Mouse (Mus musculus) Patski (cell line): Measurements from ENCODE around the gene Hoxa1. TPM values are rescaled to one million over a fixed set of nuclear protein-coding genes. Genes with fewer than 3 reads are reported as not detected.

Experiments
- ATAC-seq: fragments of 100-300 bp; one replicate; pipeline ENCODE4 v1.8.0; 2021
- CTCF ChIA-PET: fragments of 350-600 bp; sonication (Branson Sonifier 250); formaldehyde crosslinking; loops from one replicate; lab custom pipeline; 2022; ENCODE audit warnings: inconsistent platforms; lab: Charles Lee
- POLR2A ChIA-PET: fragments of 350-600 bp; sonication (Branson Sonifier 250); formaldehyde crosslinking; loops from one replicate; lab custom pipeline; 2022; ENCODE audit warnings: antibody characterized with exemption, inconsistent platforms; lab: Charles Lee
- DNase-seq: peaks from one replicate; pipeline ENCODE4 v3.0.0-alpha.2; 2011; ENCODE audit warnings: low read depth, low spot score
- H3K27me3 ChIP-seq: fragments of 371-371 bp; one replicate; pipeline ENCODE4 v1.5.1; 2021
- CTCF ChIP-seq: fragments of 100-300 bp; IDR thresholded peaks from one replicate; pipeline ENCODE4 v1.5.1; 2021
- in situ Hi-C: fragments of 300-500 bp; cut with MboI; formaldehyde crosslinking; loops from 3 replicates; pipeline ENCODE4 v1.11.1; 2018; ENCODE audit warnings: low pct_unique_long_range_greater_than_20kb, mixed read lengths
- polyA plus RNA-seq: library from polyadenylated mRNA; unstranded; gene quantifications from one replicate; pipeline ENCODE4 v1.2.3, GENCODE M21; 2021

Gene Hoxa1
- polyA plus RNA-seq, 1 experiment from 2014 or later = 3.6 TPM

DNA sequence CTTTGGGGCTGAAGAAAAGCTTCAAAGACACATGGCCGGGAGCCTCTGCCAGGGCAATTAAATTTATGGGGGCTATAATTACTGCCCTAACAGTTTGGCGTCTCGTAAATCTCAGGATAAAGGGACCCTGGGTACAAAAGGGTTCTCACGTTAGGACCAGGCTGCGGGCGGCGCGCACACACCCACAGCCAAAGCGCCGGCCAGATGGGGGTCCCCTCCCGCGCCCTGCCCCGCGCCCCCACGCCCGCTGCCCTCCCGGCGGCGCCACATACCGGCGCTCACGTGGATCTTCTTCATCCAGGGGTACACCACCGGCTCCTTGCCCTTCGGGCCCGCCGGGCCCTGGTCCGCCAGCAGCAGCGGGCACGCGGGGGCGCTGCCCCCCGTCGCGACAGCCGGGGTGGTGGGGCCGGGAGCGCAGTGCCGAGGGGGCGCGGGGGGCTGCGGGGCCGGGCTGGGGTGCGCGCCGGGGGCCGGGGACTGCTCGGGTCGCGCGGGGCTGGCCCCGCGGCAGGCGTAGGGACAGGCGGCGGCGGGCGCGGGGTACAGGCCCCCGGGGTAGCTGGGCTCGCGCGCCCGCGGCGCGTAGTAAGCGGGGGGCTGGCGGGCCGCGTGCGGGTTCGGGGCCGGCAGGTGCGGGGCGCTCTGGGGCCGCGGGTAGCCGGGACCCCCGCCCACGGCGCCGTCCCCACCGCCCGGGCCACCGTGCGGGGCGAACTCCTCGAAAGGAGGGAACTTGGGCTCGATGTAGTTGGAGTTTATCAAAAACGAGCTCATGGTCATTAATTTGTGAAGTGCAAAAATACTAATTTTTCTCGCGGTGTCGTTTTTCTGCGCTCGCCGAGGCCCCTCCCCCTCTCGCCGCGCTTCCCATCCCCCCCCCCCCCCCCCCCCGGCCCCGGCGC, 33.0 kb upstream of the Hoxa1 start, which contains the start of gene Hoxa4:
TSS of gene Hoxa4 (minus strand) at position 848 of the 905 bp plus-strand sequence.
- peak; percentile 20 for ATAC-seq
- no peak for DNase-seq
- CTCF ChIA-PET = interaction anchor here (0.8 to 1.0 kb wide), 2 partner anchors 12 to 34 kb away, joined by 3 read pairs; no protein-coding TSS in a partner anchor
- POLR2A ChIA-PET = interaction anchor here (0.8 to 2.2 kb wide), 5 partner anchors 8 to 27 kb away, joined by 4 to 6 read pairs (median 6); partner anchors contain the start of gene Hoxa5
- in situ Hi-C loops = no loop called here
- TF ChIP-seq CTCF = no peak
- no peaks in the 10 kb centered on the region for H3K27me3 ChIP-seq

DNA sequence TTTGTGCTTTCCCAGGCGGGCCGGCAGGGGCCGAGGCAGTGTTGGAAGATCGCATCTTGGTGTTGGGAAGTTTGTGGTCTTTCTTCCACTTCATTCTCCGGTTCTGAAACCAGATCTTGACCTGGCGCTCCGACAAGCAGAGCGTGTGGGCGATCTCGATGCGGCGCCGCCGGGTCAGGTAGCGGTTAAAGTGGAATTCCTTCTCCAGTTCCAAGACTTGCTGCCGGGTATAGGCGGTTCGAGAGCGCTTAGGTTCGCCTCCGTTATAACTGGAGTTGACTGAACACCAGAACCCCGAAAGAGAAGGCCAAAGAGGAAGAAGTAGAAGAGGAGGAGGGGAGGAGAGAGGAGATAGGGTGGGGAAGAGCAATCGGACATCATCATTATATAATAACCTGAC, 32.3 kb upstream of the Hoxa1 start:
- DNase-seq = no peak
- in situ Hi-C loops = no loop called here
- no peak for ATAC-seq
- H3K27me3 ChIP-seq = no peaks in the 10 kb centered on the region
- CTCF ChIA-PET = interaction anchor here (1.0 kb wide), 1 partner anchor 11 kb away, joined by 3 read pairs; no protein-coding TSS in a partner anchor
- no peak for TF ChIP-seq CTCF
- POLR2A ChIA-PET = interaction anchor here (0.8 to 1.2 kb wide), 2 partner anchors 9 to 12 kb away, joined by 4 to 6 read pairs; no protein-coding TSS in a partner anchor

DNA sequence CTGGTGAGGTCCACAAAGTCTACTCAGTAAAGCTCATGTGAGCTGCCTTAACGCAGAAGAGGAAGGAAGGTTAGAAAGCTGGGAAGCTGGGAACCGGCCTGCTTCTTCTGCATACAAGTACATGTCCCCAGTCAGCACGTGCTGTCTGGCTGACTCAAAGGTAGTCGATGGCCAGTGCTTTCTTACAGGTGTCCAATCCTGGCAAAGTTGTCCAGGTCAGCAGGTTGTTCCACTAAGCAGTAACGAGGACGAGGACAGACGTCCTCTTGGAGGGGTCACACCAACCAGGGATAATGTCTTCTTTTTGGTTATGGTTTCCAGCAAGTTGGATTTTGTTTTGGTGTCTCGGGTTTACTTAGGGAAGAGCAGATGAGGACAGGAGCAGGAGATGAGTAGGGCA, 31.8 kb upstream of the Hoxa1 start:
- in situ Hi-C loops = no loop called here
- ChIA-PET POLR2A (interaction anchor here (1.0 kb wide), 1 partner anchor 16 kb away, joined by 4 read pairs; no protein-coding TSS in a partner anchor), CTCF (interaction anchor here (1.3 kb wide), 1 partner anchor 11 kb away, joined by 4 read pairs; no protein-coding TSS in a partner anchor)
- ATAC-seq (no peak), DNase-seq (no peak)
- TF ChIP-seq CTCF = no peak
- no peaks in the 10 kb centered on the region for H3K27me3 ChIP-seq

DNA sequence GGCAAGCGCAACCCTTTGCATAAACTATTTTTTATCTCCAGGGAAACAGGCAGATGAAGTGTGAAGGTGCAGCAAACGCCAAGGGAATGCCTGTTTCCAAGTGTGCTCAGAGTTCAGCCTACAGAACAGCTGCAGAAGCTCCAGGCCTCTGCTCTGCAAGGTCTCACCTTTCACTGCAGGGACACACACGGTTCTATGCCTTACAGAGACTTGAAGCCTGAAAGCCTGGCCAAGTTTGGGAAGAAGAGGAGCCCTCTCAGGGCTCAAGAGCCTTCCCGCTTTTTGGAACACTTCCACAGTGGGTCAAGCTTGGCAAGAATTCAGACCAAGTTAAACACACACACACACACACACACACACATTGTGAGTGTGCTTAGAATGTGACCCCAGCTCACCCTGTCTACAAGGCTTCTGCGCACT, 31.1 kb upstream of the Hoxa1 start:
- CTCF ChIA-PET = interaction anchor here (1.3 kb wide), 1 partner anchor 10 kb away, joined by 4 read pairs; no protein-coding TSS in a partner anchor
- in situ Hi-C loops = no loop called here
- no peaks in the 10 kb centered on the region for H3K27me3 ChIP-seq
- DNase-seq (no peak), ATAC-seq (no peak)
- POLR2A ChIA-PET = interaction anchor here (1.0 to 1.2 kb wide), 2 partner anchors 13 to 16 kb away, joined by 3 to 4 read pairs; no protein-coding TSS in a partner anchor
- TF ChIP-seq CTCF = no peak

DNA sequence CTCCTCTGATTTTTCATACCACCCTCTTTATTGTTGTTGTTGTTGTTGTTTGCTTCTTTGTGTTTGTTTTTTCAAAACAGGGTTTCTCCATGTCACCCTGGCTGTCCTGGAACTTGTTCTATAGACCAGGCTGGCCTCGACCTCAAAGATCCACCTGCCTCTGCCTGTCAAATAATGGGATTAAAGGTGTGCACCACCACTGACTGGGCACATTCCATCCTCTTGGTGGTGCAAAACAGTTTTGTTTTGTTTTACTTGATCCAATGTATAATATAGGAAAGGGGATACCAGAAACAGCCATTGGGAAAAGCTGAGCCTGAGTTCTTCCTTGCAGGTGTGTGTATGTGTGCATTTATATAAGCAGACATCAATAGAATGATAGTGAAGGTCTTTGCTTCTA, 28.4 kb upstream of the Hoxa1 start:
- ATAC-seq = no peak
- in situ Hi-C loops = no loop called here
- no peaks in the 10 kb centered on the region for H3K27me3 ChIP-seq
- no peak for TF ChIP-seq CTCF
- ChIA-PET POLR2A (no interaction called here), CTCF (interaction anchor here (1.2 to 1.8 kb wide), 2 partner anchors 18 to 185 kb away, joined by 3 to 6 read pairs; partner anchors contain the start of gene Hoxa5)
- DNase-seq = no peak

DNA sequence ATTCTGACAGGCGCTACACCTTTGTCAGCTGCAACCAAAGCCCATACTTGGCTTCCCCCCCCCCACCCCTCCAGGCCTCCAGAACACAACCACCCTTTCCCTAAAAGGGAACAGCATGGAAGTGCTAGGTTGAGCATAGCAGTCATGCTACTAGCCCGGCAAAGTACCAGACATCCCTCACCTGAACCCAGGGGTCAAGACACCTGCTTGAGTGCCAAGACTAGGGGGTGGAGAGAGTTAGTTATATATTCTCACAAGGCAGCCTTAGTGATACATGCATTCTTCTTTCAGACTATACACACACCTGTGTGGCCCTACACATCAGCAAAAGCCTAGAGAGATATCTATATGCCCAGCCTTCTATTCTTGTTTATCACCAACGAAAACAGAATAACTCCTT, 27.7 kb upstream of the Hoxa1 start:
- POLR2A ChIA-PET = interaction anchor here (0.6 to 16.4 kb wide), 4 partner anchors 12 to 515 kb away, joined by 3 to 378 read pairs (median 3); partner anchors contain the start of genes Gm28308, Hoxa10, Hoxa3 and Hoxa6
- CTCF ChIA-PET = no interaction called here
- no peak for DNase-seq
- in situ Hi-C loops = no loop called here
- no peak for TF ChIP-seq CTCF
- H3K27me3 ChIP-seq = no peaks in the 10 kb centered on the region
- no peak for ATAC-seq

DNA sequence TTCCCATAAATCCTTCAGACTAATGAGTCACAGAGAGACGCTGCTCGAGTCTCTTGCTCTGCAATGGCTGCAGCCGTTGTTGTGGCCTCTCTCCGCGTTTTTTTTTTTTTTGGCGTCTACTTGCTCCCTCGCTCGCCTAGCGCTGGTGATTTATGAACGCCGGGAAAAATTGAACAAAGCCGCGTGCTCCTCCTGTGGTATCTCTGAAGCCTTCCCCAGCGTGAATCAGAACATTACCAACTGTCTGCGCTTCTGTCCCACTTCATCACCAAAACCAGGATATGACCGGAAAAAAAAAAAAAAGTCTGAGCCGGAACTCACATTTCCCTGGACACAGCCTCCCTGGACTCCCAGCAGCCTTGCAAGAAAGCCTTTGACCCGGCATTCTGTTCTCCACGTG, 27.1 kb upstream of the Hoxa1 start:
- DNase-seq (no peak), ATAC-seq (no peak)
- ChIA-PET POLR2A (interaction anchor here (0.6 to 16.4 kb wide), 4 partner anchors 13 to 516 kb away, joined by 3 to 378 read pairs (median 3); partner anchors contain the start of genes Gm28308, Hoxa10, Hoxa3 and Hoxa6), CTCF (interaction anchor here (1.6 kb wide), 1 partner anchor 10 kb away, joined by 5 read pairs; no protein-coding TSS in a partner anchor)
- no peaks in the 10 kb centered on the region for H3K27me3 ChIP-seq
- no peak for TF ChIP-seq CTCF
- in situ Hi-C loops = no loop called here

DNA sequence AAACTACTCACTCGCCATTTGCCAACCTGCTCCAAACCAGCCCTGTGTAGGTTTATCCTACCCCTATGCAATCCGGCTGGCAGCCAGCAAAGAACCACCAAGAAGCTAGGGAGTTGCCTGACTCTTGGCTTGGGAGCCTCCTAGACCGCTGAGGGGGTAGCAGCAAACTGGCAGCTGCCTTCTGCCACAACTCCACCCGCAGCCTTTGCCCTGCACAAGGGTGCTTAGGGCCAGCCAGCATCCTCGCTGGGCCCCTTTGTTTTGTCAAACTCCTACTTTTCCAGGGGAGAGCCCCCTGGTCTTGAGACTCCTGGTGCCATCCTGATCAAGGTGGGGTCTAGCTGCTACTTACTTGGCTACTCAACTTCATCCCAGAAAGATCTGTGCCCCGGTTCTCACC, 26.6 kb upstream of the Hoxa1 start:
- CTCF ChIA-PET = interaction anchor here (0.9 to 1.8 kb wide), 6 partner anchors 10 to 54 kb away, joined by 3 to 5 read pairs (median 4); partner anchors contain the start of genes Hoxa5 and Hoxa7
- in situ Hi-C loops = no loop called here
- no peak for ATAC-seq
- TF ChIP-seq CTCF = no peak
- no peak for DNase-seq
- no peaks in the 10 kb centered on the region for H3K27me3 ChIP-seq
- POLR2A ChIA-PET = interaction anchor here (0.7 to 16.4 kb wide), 5 partner anchors 20 to 155 kb away, joined by 3 to 378 read pairs (median 4); partner anchors contain the start of genes Gm28308, Hoxa10, Hoxa3 and Hoxa5

DNA sequence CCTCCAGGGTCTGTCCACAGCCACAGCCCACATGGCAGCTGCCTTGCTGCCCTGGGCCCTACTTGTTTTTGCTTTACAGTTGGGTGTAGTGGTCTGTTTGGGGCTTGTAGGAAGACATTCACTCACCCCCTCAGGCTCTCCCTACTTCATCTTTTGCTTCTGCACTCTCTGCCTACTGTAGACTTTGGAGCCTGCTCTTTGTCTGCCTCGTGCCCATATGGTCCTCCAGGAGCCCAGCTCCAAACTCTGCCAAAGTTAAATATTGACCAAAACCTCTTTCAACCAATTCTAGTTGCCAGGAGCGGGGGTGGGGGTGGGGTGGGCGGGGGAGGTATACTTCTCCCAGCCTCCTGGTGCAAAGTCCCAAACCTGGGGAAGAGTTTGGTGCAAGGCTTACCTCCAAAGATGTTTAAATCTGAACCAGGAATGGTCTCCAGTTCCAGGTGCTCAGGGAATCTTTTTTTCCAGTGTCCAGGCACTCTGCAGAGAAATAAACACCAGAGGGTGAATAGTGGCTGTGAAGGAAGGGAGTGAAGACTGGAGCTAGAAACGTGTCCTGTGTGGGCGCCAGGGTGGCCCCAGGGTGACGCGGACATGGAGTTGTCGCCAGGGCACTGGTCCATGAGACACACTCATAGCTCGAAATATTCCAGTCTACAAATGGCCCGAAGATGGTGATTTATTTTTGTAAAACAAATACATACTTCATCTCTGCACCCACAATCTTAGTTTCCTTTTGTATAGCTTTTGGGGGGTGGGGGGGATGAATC, 25.4 kb upstream of the Hoxa1 start:
- in situ Hi-C loops = no loop called here
- TF ChIP-seq CTCF = no peak
- ChIA-PET POLR2A (interaction anchor here (1.0 to 16.4 kb wide), 6 partner anchors 9 to 63 kb away, joined by 3 to 378 read pairs (median 4); partner anchors contain the start of genes Gm28308, Hoxa10, Hoxa11 and Hoxa3), CTCF (interaction anchor here (0.7 to 1.8 kb wide), 16 partner anchors 8 to 185 kb away, joined by 3 to 7 read pairs (median 4); partner anchors contain the start of genes Gm28308, Hoxa10, Hoxa3 and Hoxa5)
- no peaks in the 10 kb centered on the region for H3K27me3 ChIP-seq
- no peak for DNase-seq
- peak; percentile 22 for ATAC-seq
